Mouse (Mus musculus) C2C12 (cell line): ENCODE results near the gene D230025D16Rik.

ENCODE experiments used
- CEBPB ChIP-seq: IDR thresholded peaks from one replicate; pipeline ENCODE4 v1.6.1; 2011; ENCODE audit warnings: low read depth, mild to moderate bottlenecking, control low read depth, moderate library complexity
- CTCF ChIP-seq: IDR thresholded peaks from one replicate; pipeline ENCODE4 v1.5.1; 2011; ENCODE audit not compliant: control insufficient read depth, insufficient read depth, insufficient read length
- FOSL1 ChIP-seq: IDR thresholded peaks from one replicate; pipeline ENCODE4 v1.8.0; 2011; ENCODE audit warnings: mild to moderate bottlenecking, low read length; ENCODE audit not compliant: poor library complexity, insufficient read depth, severe bottlenecking
- MAX ChIP-seq: IDR thresholded peaks from one replicate; pipeline ENCODE4 v1.6.1; 2011; ENCODE audit warnings: mild to moderate bottlenecking, control low read depth
- MYOD1 ChIP-seq: IDR thresholded peaks from one replicate; pipeline ENCODE4 v1.6.1; 2011; ENCODE audit warnings: low read depth; ENCODE audit not compliant: control insufficient read depth, insufficient read length
- MYOG ChIP-seq: IDR thresholded peaks from one replicate; pipeline ENCODE4 v1.6.1; 2011; ENCODE audit not compliant: control insufficient read depth, insufficient read length; ENCODE audit errors: extremely low read depth

GRCm38 (mm10) chr8:105182201-105182600 is 42.7 kb upstream of the D230025D16Rik start:
- no peak for TF ChIP-seq CTCF
- TF ChIP-seq MYOD1: no peak
- TF ChIP-seq MAX: no peak
- TF ChIP-seq CEBPB: no peak
- no peak for TF ChIP-seq FOSL1
- no peak for TF ChIP-seq MYOG
